Mouse (Mus musculus): ENCODE data around the gene Cox6b1. TPM values are rescaled to one million over a fixed set of nuclear protein-coding genes. Genes with fewer than 3 reads are reported as not detected.

The Cox6b1 gene
- total RNA-seq, 2 experiments from 2014 or later = 1,738 to 1,902 TPM

DNA sequence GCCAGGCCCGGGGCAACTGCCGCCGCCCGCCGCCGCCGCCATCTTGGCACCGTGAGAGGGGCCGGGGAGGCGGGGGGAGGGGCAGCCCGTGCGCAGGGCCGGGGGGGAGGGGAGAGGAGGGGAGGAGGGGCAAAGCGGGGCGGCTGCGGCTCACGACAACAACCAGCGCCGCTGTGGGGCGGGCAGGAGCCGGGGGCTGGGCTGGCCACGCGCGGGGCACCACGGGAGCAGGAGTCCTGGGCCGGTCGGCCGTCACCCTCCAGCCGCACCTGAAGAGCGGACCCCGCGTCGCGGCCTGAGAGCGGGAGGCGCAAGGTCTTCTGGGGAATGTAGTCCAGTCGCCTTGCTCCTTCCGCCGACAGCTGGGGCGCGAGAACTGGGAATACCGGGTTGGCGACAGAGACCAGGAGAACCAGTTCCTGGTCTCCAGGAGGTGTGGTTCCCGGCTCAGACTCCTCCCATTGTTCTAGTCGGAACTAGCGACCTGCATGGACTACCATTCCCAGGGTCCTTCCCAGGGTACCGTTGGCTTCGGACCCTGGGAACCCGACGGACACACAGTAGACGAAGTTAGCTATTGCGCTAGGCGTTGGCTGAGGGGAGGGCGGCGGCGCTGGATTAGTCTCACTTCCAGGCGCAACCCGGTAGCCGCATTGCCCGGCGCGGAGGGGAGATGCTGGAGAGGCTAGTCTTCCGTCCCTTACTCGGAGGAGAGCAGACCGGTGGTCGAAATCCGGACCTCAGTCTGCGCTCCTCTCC, 37.1 kb downstream of the Cox6b1 start, which contains the start of gene Kmt2b:
Kmt2b (minus strand) TSS at position 51 of the 759 bp plus-strand sequence.
- intact Hi-C loops (cut with DNase I) = loop anchor here (1.0 kb wide), 1 partner anchor 25 kb away; no protein-coding TSS in a partner anchor
- peak; percentile 92 to 94 for DNase-seq

DNA sequence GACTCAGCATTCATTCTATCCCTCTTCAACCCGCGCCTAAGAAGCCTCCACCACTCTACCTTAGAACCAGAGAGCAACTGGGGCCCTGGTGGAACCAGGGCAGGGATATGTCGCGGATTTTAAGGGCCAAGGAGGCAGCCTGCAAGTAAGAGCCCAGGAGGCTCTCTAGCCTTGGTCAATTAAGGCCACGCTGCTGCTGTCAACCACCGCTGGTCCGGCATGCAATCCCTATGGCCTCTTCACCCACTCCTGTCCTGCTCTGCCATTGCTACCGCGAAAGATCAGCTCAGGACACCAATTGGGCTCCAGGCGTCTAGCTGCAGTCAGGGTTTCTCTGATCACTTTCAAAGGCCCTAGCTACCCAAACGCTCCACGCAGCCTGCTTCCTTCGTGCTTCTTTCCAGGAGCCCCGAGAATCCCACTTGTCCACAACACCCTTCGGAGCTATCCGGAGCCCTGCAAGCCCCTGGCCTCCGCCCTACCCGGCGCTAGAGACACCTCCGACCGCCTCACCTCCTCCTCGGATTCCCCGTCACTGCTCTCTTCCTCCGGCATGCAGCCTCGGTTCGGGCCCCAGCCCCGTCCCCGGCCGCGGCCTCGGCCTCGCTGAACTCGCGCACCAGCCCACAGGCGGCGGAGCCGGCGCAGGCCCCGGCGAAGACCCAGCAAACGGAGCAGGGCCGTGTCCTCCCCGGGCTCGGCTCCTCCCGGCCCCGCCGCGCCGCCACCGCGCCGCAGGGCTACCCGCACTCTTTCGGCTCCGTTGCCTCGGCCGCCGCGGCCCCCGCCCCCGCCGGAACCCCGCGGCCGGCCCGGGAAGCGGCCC, 37.9 kb downstream of the Cox6b1 start:
- intact Hi-C loops (cut with DNase I) = no loop called here
- peak; percentile 32 to 65 for DNase-seq

- no peak for DNase-seq
- intact Hi-C loops (cut with DNase I) = no loop called here
Observed at GRCm38 (mm10) chr7:30586455-30587020, 39.4 kb downstream of the Cox6b1 start.

GRCm38 (mm10) chr7:30585170-30585569, 40.8 kb downstream of the Cox6b1 start:
- DNase-seq = no peak
- intact Hi-C loops (cut with DNase I) = no loop called here

- intact Hi-C loops (cut with DNase I) = no loop called here
Observed at GRCm38 (mm10) chr7:30584339-30584738, 41.6 kb downstream of the Cox6b1 start.

DNA sequence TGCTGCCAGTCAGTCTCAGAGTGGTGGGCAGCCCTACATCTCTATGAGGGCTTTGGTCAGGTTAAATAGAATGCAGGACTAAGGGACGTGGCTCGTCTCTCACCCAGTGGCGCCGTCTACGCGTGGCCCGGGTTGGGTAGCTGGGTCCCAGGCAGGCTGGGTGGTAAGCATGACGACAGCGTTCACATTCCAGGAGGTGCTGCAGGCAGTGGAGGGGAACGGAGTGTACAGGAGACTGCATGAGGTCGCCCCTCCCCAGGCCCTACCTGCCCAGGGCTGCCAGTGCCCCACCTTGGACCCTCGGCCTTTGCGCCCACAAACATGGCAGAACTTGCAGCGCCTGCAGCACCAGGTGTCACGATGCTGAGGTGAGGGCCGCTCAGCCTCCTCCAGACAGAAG, 44.4 kb downstream of the Cox6b1 start:
- intact Hi-C loops (cut with DNase I) = no loop called here
- no peak for DNase-seq

More at GRCm38 (mm10) chr7:30584339-30584738, 41.6 kb downstream of the Cox6b1 start:
- no peak for DNase-seq

DNA sequence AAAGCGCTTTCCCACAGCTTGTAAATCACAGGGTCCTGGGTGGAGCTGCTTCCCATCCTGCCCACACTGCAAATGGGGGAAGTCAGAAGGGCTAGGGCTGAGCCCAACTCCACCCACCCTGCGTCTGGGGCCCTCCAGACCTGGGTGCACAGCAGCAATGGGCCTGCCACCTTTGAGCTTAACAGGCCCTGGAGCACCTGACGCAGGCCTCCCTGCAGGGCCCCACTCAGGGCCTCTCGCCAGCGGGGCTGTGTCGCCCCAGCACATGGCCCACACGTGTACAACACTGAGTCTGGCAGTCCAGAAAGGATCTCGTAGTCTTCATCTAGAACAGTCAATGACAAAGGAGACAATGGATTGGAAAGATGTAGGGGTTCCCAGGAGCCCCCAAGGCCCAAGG, 46.0 kb downstream of the Cox6b1 start:
- intact Hi-C loops (cut with DNase I) = no loop called here
- no peak for DNase-seq

GRCm38 (mm10) chr7:30572969-30573368, 53.0 kb downstream of the Cox6b1 start:
- intact Hi-C loops (cut with DNase I) = no loop called here

DNA sequence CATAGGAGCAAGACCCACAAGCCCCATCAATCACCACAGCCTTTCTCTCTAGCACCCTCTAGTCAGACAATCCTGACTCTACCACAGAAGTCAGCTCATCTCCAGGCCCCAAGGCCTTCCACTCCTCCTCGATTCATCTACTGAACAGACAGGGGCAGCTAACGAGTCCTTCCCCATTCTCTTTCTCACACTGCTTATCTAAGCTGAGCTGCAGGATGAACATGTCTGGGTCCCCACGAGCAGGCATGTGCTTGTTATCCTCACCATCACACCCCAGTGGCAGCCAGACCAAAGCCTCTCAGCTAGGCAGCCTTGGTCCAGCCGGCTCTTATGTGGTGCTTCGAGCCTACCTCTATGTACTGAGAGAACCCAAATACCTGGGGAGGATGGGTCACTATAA, 53.6 kb downstream of the Cox6b1 start:
- intact Hi-C loops (cut with DNase I) = no loop called here
- no peak for DNase-seq

More at GRCm38 (mm10) chr7:30572969-30573368, 53.0 kb downstream of the Cox6b1 start:
- DNase-seq = peak; percentile 71 to 75

- intact Hi-C loops (cut with DNase I) = no loop called here
- DNase-seq = no peak
Observed at GRCm38 (mm10) chr7:30567555-30567954, 58.4 kb downstream of the Cox6b1 start.

Small RNAs within 50 kb of the gene (microRNA-seq; reads per million reads assigned to microRNA genes)
- 0 to 1.5 reads per million in 2 experiments for gene Mir3569

Other genes with a start within 250 kb of the Cox6b1 start
- 1 to 10 TPM; 2.9 to 5.7 TPM for gene Tyrobp, start 212.4 kb downstream of the Cox6b1 start, total RNA-seq (2021)
- gene Hcst, start 206.3 kb downstream of the Cox6b1 start, total RNA-seq (2021) = under 1 TPM in 1 of 2 experiments, not detected in 1; 0.86 TPM
- under 1 TPM; 0.12 to 0.20 TPM for gene Nfkbid, start 204.4 kb downstream of the Cox6b1 start, total RNA-seq (2021)
- 1 to 10 TPM in 1 of 2 experiments, under 1 TPM in 1; 0.62 to 1.0 TPM for gene Aplp1, start 180.6 kb downstream of the Cox6b1 start, total RNA-seq (2021)
- not detected for gene Kirrel2, start 168.5 kb downstream of the Cox6b1 start, total RNA-seq (2021)
- not detected for gene Nphs1, start 167.8 kb downstream of the Cox6b1 start, total RNA-seq (2021)
- gene Prodh2, start 132.5 kb downstream of the Cox6b1 start, total RNA-seq (2021) = not detected
- gene Arhgap33, start 91.1 kb downstream of the Cox6b1 start, total RNA-seq (2021) = 1 to 10 TPM in 1 of 2 experiments, under 1 TPM in 1; 0.49 to 1.0 TPM
- gene Hspb6, start 74.0 kb downstream of the Cox6b1 start, total RNA-seq (2021) = 1,000 to 10,000 TPM; 1,132 to 1,502 TPM
- 1 to 10 TPM; 3.3 to 8.2 TPM for gene Proser3, start 73.9 kb downstream of the Cox6b1 start, total RNA-seq (2021)
- gene Lin37, start 66.3 kb downstream of the Cox6b1 start, total RNA-seq (2021) = 10 to 100 TPM in 1 of 2 experiments, 1 to 10 TPM in 1; 9.6 to 12.4 TPM
- gene U2af1l4, start 62.9 kb downstream of the Cox6b1 start, total RNA-seq (2021) = 10 to 100 TPM; 51.8 to 52.3 TPM
- gene Gm49396, start 62.8 kb downstream of the Cox6b1 start, total RNA-seq (2021) = 1 to 10 TPM; 1.8 TPM
- gene Psenen, start 62.5 kb downstream of the Cox6b1 start, total RNA-seq (2021) = 10 to 100 TPM; 95.1 to 99.1 TPM
- gene Igflr1, start 60.7 kb downstream of the Cox6b1 start, total RNA-seq (2021) = under 1 TPM in 1 of 2 experiments, not detected in 1; 0.38 TPM
- gene Kmt2b, start 37.4 kb downstream of the Cox6b1 start, total RNA-seq (2021) = 10 to 100 TPM; 13.4 to 16.0 TPM
- not detected for gene Zbtb32, start 27.2 kb downstream of the Cox6b1 start, total RNA-seq (2021)
- gene Upk1a, start 13.3 kb downstream of the Cox6b1 start, total RNA-seq (2021) = not detected
- not detected for gene Etv2, start 9.7 kb upstream of the Cox6b1 start, total RNA-seq (2021)
- gene Rbm42, start 24.2 kb upstream of the Cox6b1 start, total RNA-seq (2021) = 10 to 100 TPM; 35.7 to 38.1 TPM
- 1 to 10 TPM; 2.9 to 3.2 TPM for gene Haus5, start 38.8 kb upstream of the Cox6b1 start, total RNA-seq (2021)
- 1 to 10 TPM; 2.5 to 2.7 TPM for gene Pmis2, start 45.5 kb upstream of the Cox6b1 start, total RNA-seq (2021)
- gene 2200002J24Rik, start 72.8 kb upstream of the Cox6b1 start, total RNA-seq (2021) = not detected
- under 1 TPM; 0.27 to 0.28 TPM for gene Atp4a, start 86.1 kb upstream of the Cox6b1 start, total RNA-seq (2021)
- gene Tmem147, start 103.4 kb upstream of the Cox6b1 start, total RNA-seq (2021) = 100 to 1,000 TPM; 251 to 273 TPM
- gene Gapdhs, start 117.5 kb upstream of the Cox6b1 start, total RNA-seq (2021) = not detected
- gene Sbsn, start 125.3 kb upstream of the Cox6b1 start, total RNA-seq (2021) = 1 to 10 TPM; 1.7 to 3.9 TPM
- under 1 TPM in 1 of 2 experiments, not detected in 1; 0.56 TPM for gene Dmkn, start 137.6 kb upstream of the Cox6b1 start, total RNA-seq (2021)
- gene Krtdap, start 161.7 kb upstream of the Cox6b1 start, total RNA-seq (2021) = not detected
- under 1 TPM in 1 of 2 experiments, not detected in 1; 0.35 TPM for gene Ffar2, start 197.6 kb upstream of the Cox6b1 start, total RNA-seq (2021)
- gene Ffar3, start 230.0 kb upstream of the Cox6b1 start, total RNA-seq (2021) = not detected
- not detected for gene Ffar1, start 235.4 kb upstream of the Cox6b1 start, total RNA-seq (2021)

Measured in gastrocnemius, postnatal 36 days (tissue).